Mouse (Mus musculus) frontal cortex, adult (tissue): ENCODE measurements at regions not wholly inside any gene's neighbourhood (a gene's known extent, or its start where the extent isn't known, plus 50 kb on each side); places are given as distances from the start of the nearest gene placed in this dataset.
A peak's percentile ranks its signal among the peaks of the same experiment; 100 is the strongest.

Experiments
- ATAC-seq: cut with Nextera tagmentation; 2 replicates; pipeline ENCODE4 v1.9.2; 2017; ENCODE audit warnings: mild to moderate bottlenecking, moderate library complexity, mixed read lengths; ENCODE audit not compliant: low TSS enrichment

- ATAC-seq = 0 out of 2 replicates have a peak, but pooled peaks have one; percentile 31
These were observed 342.9 kb downstream of the Rnf144a start for GRCm38 (mm10) chr12:26072180-26072579.

GRCm38 (mm10) chr12:26071610-26072009 lies 343.4 kb downstream of the Rnf144a start:
- ATAC-seq = peak; percentile 71; the same call in 1 of the 2 replicates

GRCm38 (mm10) chr12:26068685-26069008 lies 346.4 kb downstream of the Rnf144a start:
- ATAC-seq = no peak

GRCm38 (mm10) chr12:26067866-26068684 lies 347.0 kb downstream of the Rnf144a start:
- ATAC-seq = 0 out of 2 replicates have a peak, but pooled peaks have one; percentile 31

- no peak for ATAC-seq
These were observed 354.7 kb downstream of the Rnf144a start for GRCm38 (mm10) chr12:26060378-26060777.

GRCm38 (mm10) chr12:26059090-26059489 lies 356.0 kb downstream of the Rnf144a start:
- ATAC-seq = no peak

- no peak for ATAC-seq
These were observed 357.5 kb downstream of the Rnf144a start for GRCm38 (mm10) chr12:26057491-26058054.

- no peak for ATAC-seq
These were observed 368.1 kb downstream of the Rnf144a start for GRCm38 (mm10) chr12:26046991-26047390.

- ATAC-seq = no peak
These were observed 369.7 kb downstream of the Rnf144a start for GRCm38 (mm10) chr12:26045321-26045720.

- ATAC-seq = peak; percentile 99
These were observed 402.1 kb downstream of the Rnf144a start for GRCm38 (mm10) chr12:26012951-26013350.

GRCm38 (mm10) chr12:25994063-25994462 lies 421.0 kb downstream of the Rnf144a start:
- no peak for ATAC-seq

- ATAC-seq = peak; percentile 50; the same call in 1 of the 2 replicates
These were observed 423.1 kb downstream of the Rnf144a start for GRCm38 (mm10) chr12:25991801-25992525.

- peak; percentile 74 for ATAC-seq
These were observed 432.5 kb downstream of the Rnf144a start for GRCm38 (mm10) chr12:25982545-25982944.

GRCm38 (mm10) chr12:25978335-25978734 lies 436.7 kb downstream of the Rnf144a start:
- ATAC-seq = no peak

GRCm38 (mm10) chr12:25958584-25958983 lies 456.5 kb downstream of the Rnf144a start:
- no peak for ATAC-seq

- no peak for ATAC-seq
These were observed 457.5 kb downstream of the Rnf144a start for GRCm38 (mm10) chr12:25957547-25957946.

GRCm38 (mm10) chr12:25947107-25947506 lies 467.9 kb downstream of the Rnf144a start:
- ATAC-seq = no peak

GRCm38 (mm10) chr12:25946121-25946520 lies 468.9 kb downstream of the Rnf144a start:
- ATAC-seq = no peak

- no peak for ATAC-seq
These were observed 476.2 kb downstream of the Rnf144a start for GRCm38 (mm10) chr12:25938856-25939255.

GRCm38 (mm10) chr12:25934946-25935345 lies 480.1 kb downstream of the Rnf144a start:
- no peak for ATAC-seq

GRCm38 (mm10) chr12:25934526-25934925 lies 480.5 kb downstream of the Rnf144a start:
- no peak for ATAC-seq

- ATAC-seq = no peak
These were observed 488.7 kb downstream of the Rnf144a start for GRCm38 (mm10) chr12:25926367-25926766.

GRCm38 (mm10) chr12:25924526-25924925 lies 490.5 kb downstream of the Rnf144a start:
- ATAC-seq = peak; percentile 52; the same call in 1 of the 2 replicates
